Mouse (Mus musculus) CH12.LX (cell line): ENCODE data around the gene Stag1. TPM values are rescaled to one million over a fixed set of nuclear protein-coding genes. Genes with fewer than 3 reads are reported as not detected.

Source experiments
- DNase-seq: peaks from one replicate; pipeline ENCODE4 v3.0.0-alpha.2; 2013; ENCODE audit errors: extremely low read depth
- H3K27ac ChIP-seq: 2 replicates; pipeline ENCODE4 v1.5.1; 2012; ENCODE audit warnings: low read depth, mild to moderate bottlenecking, control low read depth, moderate library complexity; ENCODE audit not compliant: insufficient read depth
- H3K27me3 ChIP-seq: replicated peaks from 2 replicates; pipeline ENCODE3; 2012; ENCODE audit warnings: inconsistent platforms
- H3K36me3 ChIP-seq, 2 experiments: replicated peaks in 1 of 2; 2 replicates each; pipeline versions ENCODE3 to v1.6.1; 2012; ENCODE audit warnings: inconsistent platforms in 1 of 2, low read length in 1 of 2, mild to moderate bottlenecking in 1 of 2, mixed read lengths in 1 of 2, moderate library complexity in 1 of 2; ENCODE audit not compliant: control insufficient read depth in 1 of 2, insufficient read depth in 1 of 2
- H3K4me1 ChIP-seq, 2 experiments: 2 replicates each; pipeline ENCODE4 v1.6.1; 2012; ENCODE audit warnings: inconsistent platforms in 1 of 2, moderate library complexity in 1 of 2; ENCODE audit not compliant: insufficient read depth in 2 of 2, control insufficient read depth in 1 of 2
- H3K4me2 ChIP-seq: 2 replicates; pipeline ENCODE4 v1.6.1; 2012; ENCODE audit warnings: low read depth, mild to moderate bottlenecking, control low read depth; ENCODE audit not compliant: poor library complexity, insufficient read depth, severe bottlenecking
- H3K4me3 ChIP-seq, 3 experiments: fragments of 150-350 bp in 1 of 3; sonication (generic) in 1 of 3; replicated peaks in 1 of 3; 2 replicates each; pipeline versions ENCODE3 to v1.5.1; 2011 to 2012; ENCODE audit warnings: low read depth in 2 of 3, low read length in 2 of 3, mild to moderate bottlenecking in 2 of 3, moderate library complexity in 2 of 3, control low read depth in 1 of 3, improper control_type of control experiment in 1 of 3, inconsistent platforms in 1 of 3, mixed read lengths in 1 of 3; ENCODE audit not compliant: poor library complexity in 1 of 3
- H3K79me2 ChIP-seq: replicated peaks from 2 replicates; pipeline ENCODE4 v1.6.1; 2012; ENCODE audit warnings: mild to moderate bottlenecking, moderate library complexity; ENCODE audit not compliant: control insufficient read depth, poor library complexity, insufficient read depth, severe bottlenecking; ENCODE audit errors: extremely low read depth
- H3K9ac ChIP-seq: 2 replicates; pipeline ENCODE4 v1.6.1; 2012; ENCODE audit warnings: low read depth, mild to moderate bottlenecking, control low read depth, moderate library complexity; ENCODE audit not compliant: insufficient read depth
- H3K9me3 ChIP-seq: replicated peaks from 2 replicates; pipeline ENCODE3; 2012; ENCODE audit warnings: low read length, inconsistent platforms, mixed read lengths
- E2F4 ChIP-seq: IDR thresholded peaks from 2 replicates; pipeline ENCODE4 v1.6.1; 2011; ENCODE audit warnings: low read depth, low read length, improper control_type of control experiment; ENCODE audit not compliant: insufficient replicate concordance
- ETS1 ChIP-seq: conservative IDR thresholded peaks from 2 replicates; pipeline ENCODE4 v1.6.1; 2012; ENCODE audit warnings: low read depth, mild to moderate bottlenecking, inconsistent platforms, low read length, improper control_type of control experiment, moderate library complexity
- JUN ChIP-seq: IDR thresholded peaks from 2 replicates; pipeline ENCODE4 v1.6.1; 2011; ENCODE audit warnings: low read depth, mild to moderate bottlenecking, low read length, improper control_type of control experiment, moderate library complexity; ENCODE audit not compliant: insufficient read depth
- MAZ ChIP-seq: IDR thresholded peaks from 2 replicates; pipeline ENCODE4 v1.6.1; 2012; ENCODE audit warnings: low read depth, mild to moderate bottlenecking, inconsistent platforms, low read length, improper control_type of control experiment, moderate library complexity
- NRF1 ChIP-seq: IDR thresholded peaks from 2 replicates; pipeline ENCODE4 v1.6.1; 2014; ENCODE audit warnings: low read depth, mild to moderate bottlenecking, inconsistent platforms, low read length, improper control_type of control experiment, moderate library complexity
- POLR2A ChIP-seq: IDR thresholded peaks from 2 replicates; pipeline ENCODE4 v1.6.1; 2011; ENCODE audit warnings: low read depth, mild to moderate bottlenecking, improper control_type of control experiment, low read length
- RAD21 ChIP-seq: IDR thresholded peaks from 2 replicates; pipeline ENCODE4 v1.6.1; 2011; ENCODE audit warnings: low read depth, mild to moderate bottlenecking, low read length, improper control_type of control experiment, moderate library complexity
- RCOR1 ChIP-seq: conservative IDR thresholded peaks from 2 replicates; pipeline ENCODE4 v1.6.1; 2012; ENCODE audit warnings: low read depth, mild to moderate bottlenecking, inconsistent platforms, low read length, improper control_type of control experiment
- UBTF ChIP-seq: IDR thresholded peaks from 2 replicates; pipeline ENCODE4 v1.6.1; 2012; ENCODE audit warnings: low read depth, mild to moderate bottlenecking, inconsistent platforms, low read length, improper control_type of control experiment, moderate library complexity
- ZC3H11A ChIP-seq: IDR thresholded peaks from 2 replicates; pipeline ENCODE4 v1.6.1; 2012; ENCODE audit warnings: low read depth, mild to moderate bottlenecking, inconsistent platforms, low read length, improper control_type of control experiment
- ZKSCAN1 ChIP-seq: IDR thresholded peaks from 2 replicates; pipeline ENCODE4 v1.6.1; 2012; ENCODE audit warnings: low read depth, inconsistent platforms, low read length, improper control_type of control experiment, borderline replicate concordance
- ZNF384 ChIP-seq: IDR thresholded peaks from 2 replicates; pipeline ENCODE4 v1.6.1; 2012; ENCODE audit warnings: low read depth, low read length, improper control_type of control experiment, inconsistent platforms
- dilution Hi-C: fragments of 300-500 bp; cut with MboI; formaldehyde crosslinking; loops from 2 replicates; pipeline ENCODE4 v1.14.3; 2020; ENCODE audit warnings: low sequenced_read_pairs; ENCODE audit not compliant: extremely low pct_unique_long_range_greater_than_20kb, extremely low pct_ligation_motif_present
- in situ Hi-C: fragments of 300-500 bp; cut with MboI; formaldehyde crosslinking; loops from 3 replicates; pipeline ENCODE4 v1.14.3; 2019; ENCODE audit warnings: low sequenced_read_pairs, low pct_ligation_motif_present, low pct_unique_long_range_greater_than_20kb, mixed read lengths
- polyA plus RNA-seq: library from polyadenylated mRNA; unstranded; fragments of >175 nt; gene quantifications from 2 replicates; pipeline ENCODE4 v1.2.1, GENCODE M21; 2012; ENCODE audit warnings: low read depth; ENCODE audit not compliant: insufficient read length
- total RNA-seq, 2 experiments: library from RNA; depleted of rRNA; stranded (reverse); fragments of 300-350 nt in 1 of 2; fragments of >200 nt in 1 of 2; gene quantifications; 2 replicates each; pipeline ENCODE4 v1.2.3; 2012 to 2014

Gene Stag1
- total and polyA plus RNA-seq, 3 experiments: 24.5 to 45.9 (median 33.7) TPM

- dilution Hi-C loops: no loop called here
These were observed 393.0 kb downstream of the Stag1 start for GRCm38 (mm10) chr9:100990609-100991008.

GRCm38 (mm10) chr9:100991321-100991720, 393.7 kb downstream of the Stag1 start:
- H3K4me2 ChIP-seq: no peak overlapping the region
- H3K79me2 ChIP-seq: no peaks in the 10 kb centered on the region
- H3K27ac ChIP-seq: no peak overlapping the region
- peaks cover 2 to 16% of the 10 kb centered on the region in 2 experiments; a peak in 3 of 4 replicates for H3K4me1 ChIP-seq
- in situ Hi-C loops: no loop called here
- dilution Hi-C loops: no loop called here
- TF ChIP-seq ZNF384: no peak
- H3K4me3 ChIP-seq: no peak overlapping the region
- H3K9ac ChIP-seq: no peak overlapping the region
- peaks cover 7 to 45% of the 10 kb centered on the region in 2 experiments for H3K36me3 ChIP-seq
- H3K9me3 ChIP-seq: peaks cover 8% of the 10 kb centered on the region
- no peaks in the 10 kb centered on the region for H3K27me3 ChIP-seq
- DNase-seq: no peak

More at GRCm38 (mm10) chr9:100990609-100991008, 393.0 kb downstream of the Stag1 start:
- no peak overlapping the region for H3K27ac ChIP-seq
- DNase-seq: no peak
- no peak overlapping the region for H3K9ac ChIP-seq
- no peaks in the 10 kb centered on the region for H3K27me3 ChIP-seq
- no peaks in the 10 kb centered on the region for H3K79me2 ChIP-seq
- in situ Hi-C loops: no loop called here
- TF ChIP-seq NRF1 (no peak), E2F4 (no peak), ZKSCAN1 (no peak), POLR2A (no peak), ETS1 (no peak), UBTF (no peak), JUN (no peak), MAZ (no peak), ZC3H11A (no peak), RAD21 (no peak), ZNF384 (no peak)
- peaks cover 8% of the 10 kb centered on the region for H3K9me3 ChIP-seq
- H3K36me3 ChIP-seq: peaks cover 7 to 46% of the 10 kb centered on the region in 2 experiments
- no peak overlapping the region for H3K4me3 ChIP-seq
- peaks cover 0 to 9% of the 10 kb centered on the region in 2 experiments; a peak in 2 of 4 replicates for H3K4me1 ChIP-seq
- no peak overlapping the region for H3K4me2 ChIP-seq

- Histone ChIP-seq H3K27me3 (no peaks in the 10 kb centered on the region), H3K79me2 (no peaks in the 10 kb centered on the region), H3K27ac (no peak overlapping the region), H3K4me1 (peaks cover 2 to 16% of the 10 kb centered on the region in 2 experiments; a peak in 3 of 4 replicates), H3K4me2 (no peak overlapping the region), H3K9me3 (peaks cover 8% of the 10 kb centered on the region), H3K36me3 (peaks cover 7 to 38% of the 10 kb centered on the region in 2 experiments), H3K4me3 (no peak overlapping the region), H3K9ac (no peak overlapping the region)
- TF ChIP-seq NRF1 (no peak), RCOR1 (no peak), ZC3H11A (no peak), MAZ (no peak)
- DNase-seq: no peak
- in situ Hi-C loops: no loop called here
- dilution Hi-C loops: no loop called here
These were observed 394.6 kb downstream of the Stag1 start for GRCm38 (mm10) chr9:100992191-100992590.
